Mouse (Mus musculus) hindbrain, embryonic 15.5 days (tissue): Measurements from ENCODE around the gene Gtf2h4. TPM values are rescaled to one million over a fixed set of nuclear protein-coding genes. Genes with fewer than 3 reads are reported as not detected.
A peak's percentile ranks its signal among the peaks of the same experiment; 100 is the strongest.

ENCODE experiments used
- ATAC-seq: fragments of 200-750 bp; cut with Nextera tagmentation; 2 replicates; pipeline ENCODE4 v1.8.0; 2017; ENCODE audit warnings: low read depth, moderate number of reproducible peaks, moderate TSS enrichment; ENCODE audit not compliant: low FRiP score
- H3K27ac ChIP-seq: fragments of 300-500 bp; sonication (generic); replicated peaks from 2 replicates; pipeline ENCODE4 v1.5.1; 2015; ENCODE audit warnings: mild to moderate bottlenecking, inconsistent platforms
- H3K27me3 ChIP-seq: fragments of 300-500 bp; sonication (generic); 2 replicates; pipeline ENCODE4 v1.6.1; 2015; ENCODE audit warnings: control low read depth, inconsistent platforms
- H3K36me3 ChIP-seq: fragments of 300-500 bp; sonication (generic); 2 replicates; pipeline ENCODE4 v1.6.1; 2015; ENCODE audit warnings: control low read depth, inconsistent platforms
- H3K4me1 ChIP-seq: fragments of 300-500 bp; sonication (generic); replicated peaks from 2 replicates; pipeline ENCODE4 v1.6.1; 2015; ENCODE audit warnings: control low read depth, inconsistent platforms
- H3K4me2 ChIP-seq: fragments of 300-500 bp; sonication (generic); 2 replicates; pipeline ENCODE4 v1.6.1; 2015; ENCODE audit warnings: moderate library complexity, mild to moderate bottlenecking, inconsistent platforms
- H3K4me3 ChIP-seq: fragments of 300-500 bp; sonication (generic); 2 replicates; pipeline ENCODE4 v1.5.1; 2015; ENCODE audit warnings: mild to moderate bottlenecking, inconsistent platforms
- H3K9ac ChIP-seq: fragments of 300-500 bp; sonication (generic); 2 replicates; pipeline ENCODE4 v1.6.1; 2015; ENCODE audit warnings: inconsistent platforms
- H3K9me3 ChIP-seq: fragments of 300-500 bp; sonication (generic); 2 replicates; pipeline ENCODE4 v1.6.1; 2016; ENCODE audit warnings: control low read depth, inconsistent platforms
- WGBS: fragments of 180-500 bp; shearing (Covaris S2); methylation state at CpG from one replicate; pipeline ENCODE4 v1.1.7; 2015; 5-methylcytosine and 5-hydroxymethylcytosine counted together
- polyA plus RNA-seq: library from polyadenylated mRNA; unstranded; fragments of >200 nt; fragmentation: Nextera tagmentation; extraction: Ambion mirVana; gene quantifications from 2 replicates; pipeline ENCODE4 v1.2.1, GENCODE M21; 2015

The Gtf2h4 gene
- polyA plus RNA-seq, 1 experiment from 2014 or later, result 23.7 TPM

DNA sequence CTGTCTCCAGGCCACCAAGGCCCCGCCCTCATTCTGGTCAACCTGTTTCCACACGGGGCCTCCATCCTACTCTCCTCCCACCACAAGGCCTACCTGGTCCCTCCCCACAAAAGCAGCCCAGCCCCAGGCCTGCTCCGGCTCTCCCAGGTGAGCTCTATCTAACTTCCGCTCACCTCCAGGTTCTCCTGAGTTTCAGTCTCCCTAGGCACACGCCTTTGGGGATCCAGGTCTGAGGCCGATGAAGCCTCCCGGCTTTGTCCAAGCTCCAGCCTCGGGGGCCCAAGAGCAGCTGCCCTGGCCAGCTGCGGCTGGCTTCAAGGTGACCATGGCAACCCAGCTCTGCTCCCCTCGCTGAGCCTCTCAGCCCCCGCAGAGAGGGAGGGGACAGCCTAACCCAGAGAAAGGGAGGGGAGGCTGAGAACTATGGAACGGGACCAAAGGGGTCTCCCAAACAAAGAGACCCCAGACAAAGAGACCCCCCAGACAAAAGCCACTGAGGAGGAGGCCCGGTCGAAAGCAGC is 30.3 kb upstream of the Gtf2h4 start:
- Histone ChIP-seq H3K27me3 (no peaks in the 10 kb centered on the region), H3K27ac (peak overlapping the region; percentile 94), H3K9me3 (no peaks in the 10 kb centered on the region), H3K4me2 (peak overlapping the region; percentile 86), H3K36me3 (no peaks in the 10 kb centered on the region), H3K9ac (peak overlapping the region; percentile 67), H3K4me3 (peak overlapping the region; percentile 45), H3K4me1 (peaks cover 45% of the 10 kb centered on the region)
- ATAC-seq, result peak; percentile 52
- WGBS, result 5% methylated on average over 14 of the region's 14 CpGs

DNA sequence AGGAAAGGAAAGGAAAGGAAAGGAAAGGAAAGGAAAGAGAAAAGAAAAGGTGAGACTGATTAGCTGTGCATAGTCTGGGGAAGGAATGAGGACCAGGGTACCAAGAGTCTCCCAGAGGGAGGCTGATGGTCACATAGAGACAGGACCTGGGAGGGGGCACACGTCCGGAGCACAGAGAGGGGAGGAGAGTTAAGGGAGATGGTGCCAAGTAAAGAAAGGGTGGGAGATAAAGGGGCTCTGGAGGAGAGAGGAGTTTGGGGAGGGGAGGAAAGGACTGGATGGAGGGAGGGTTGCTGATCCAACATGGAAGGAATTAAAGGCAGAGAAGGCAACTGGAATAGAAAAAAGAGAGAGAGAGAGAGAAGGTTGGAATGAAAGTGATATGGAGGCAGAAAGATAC is 29.5 kb upstream of the Gtf2h4 start:
- Histone ChIP-seq H3K4me3 (peak overlapping the region; percentile 52), H3K9ac (peak overlapping the region; percentile 74), H3K36me3 (no peaks in the 10 kb centered on the region), H3K27me3 (no peaks in the 10 kb centered on the region), H3K4me2 (peak overlapping the region; percentile 86), H3K9me3 (no peaks in the 10 kb centered on the region), H3K27ac (peak overlapping the region; percentile 93), H3K4me1 (peaks cover 52% of the 10 kb centered on the region)
- 4% methylated on average over 2 of the region's 2 CpGs for WGBS
- ATAC-seq, result no peak

DNA sequence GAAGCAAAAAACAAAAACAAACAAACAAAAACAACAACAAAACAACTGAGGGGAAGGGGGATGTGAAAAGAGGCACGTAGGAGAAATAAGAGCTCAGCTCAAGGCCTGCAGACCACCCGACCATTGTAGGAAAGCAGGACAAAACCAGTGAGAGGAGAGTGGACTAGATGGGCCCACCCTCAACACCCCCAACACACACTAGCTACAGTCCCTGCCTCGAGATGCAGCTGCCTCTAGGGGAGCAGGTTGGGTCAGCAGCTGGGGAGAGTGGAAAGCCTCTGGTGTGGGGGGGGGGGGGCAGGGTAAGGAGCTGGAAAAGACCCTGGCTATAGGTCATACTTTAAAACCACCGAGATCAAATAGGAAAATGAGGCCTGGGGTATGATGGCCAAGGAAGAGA is 29.1 kb upstream of the Gtf2h4 start:
- Histone ChIP-seq H3K9me3 (no peaks in the 10 kb centered on the region), H3K27ac (peak overlapping the region; percentile 93), H3K4me3 (peak overlapping the region; percentile 52), H3K27me3 (no peaks in the 10 kb centered on the region), H3K36me3 (no peaks in the 10 kb centered on the region), H3K4me1 (peaks cover 57% of the 10 kb centered on the region), H3K4me2 (peak overlapping the region; percentile 86), H3K9ac (peak overlapping the region; percentile 74)
- 6% methylated on average over 4 of the region's 4 CpGs for WGBS
- no peak for ATAC-seq

DNA sequence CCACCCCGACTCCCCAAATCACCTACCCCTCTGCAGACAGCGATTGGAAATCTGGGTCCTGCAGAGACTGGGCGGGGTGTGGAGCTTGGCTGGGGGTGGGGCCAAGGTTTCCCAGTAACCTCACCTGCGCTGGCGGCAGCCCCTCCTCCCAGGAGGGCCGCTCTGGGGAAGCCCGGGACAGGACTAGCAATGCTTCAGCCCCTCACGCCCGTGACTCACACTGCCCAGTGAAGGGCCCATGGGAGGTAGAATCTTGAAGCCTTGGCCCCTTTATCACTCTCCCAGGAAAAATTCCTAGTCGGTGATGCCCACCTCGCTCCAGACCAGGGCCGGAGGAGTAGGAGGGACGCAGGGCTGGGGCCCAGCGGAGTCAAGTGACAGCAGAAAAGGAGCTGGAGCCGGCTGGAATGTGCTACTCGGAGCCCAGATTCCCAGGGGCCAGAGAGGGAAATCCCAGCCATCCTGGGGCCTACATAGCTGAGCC is 28.5 kb upstream of the Gtf2h4 start:
- peak overlapping the region; percentile 93 for H3K27ac ChIP-seq
- 3% methylated on average over 16 of the region's 16 CpGs for WGBS
- peak overlapping the region; percentile 86 for H3K4me2 ChIP-seq
- peak overlapping the region; percentile 52 for H3K4me3 ChIP-seq
- H3K9ac ChIP-seq, result peak overlapping the region; percentile 74
- H3K27me3 ChIP-seq, result no peaks in the 10 kb centered on the region
- no peaks in the 10 kb centered on the region for H3K36me3 ChIP-seq
- peaks cover 63% of the 10 kb centered on the region for H3K4me1 ChIP-seq
- H3K9me3 ChIP-seq, result no peaks in the 10 kb centered on the region
- ATAC-seq, result no peak

DNA sequence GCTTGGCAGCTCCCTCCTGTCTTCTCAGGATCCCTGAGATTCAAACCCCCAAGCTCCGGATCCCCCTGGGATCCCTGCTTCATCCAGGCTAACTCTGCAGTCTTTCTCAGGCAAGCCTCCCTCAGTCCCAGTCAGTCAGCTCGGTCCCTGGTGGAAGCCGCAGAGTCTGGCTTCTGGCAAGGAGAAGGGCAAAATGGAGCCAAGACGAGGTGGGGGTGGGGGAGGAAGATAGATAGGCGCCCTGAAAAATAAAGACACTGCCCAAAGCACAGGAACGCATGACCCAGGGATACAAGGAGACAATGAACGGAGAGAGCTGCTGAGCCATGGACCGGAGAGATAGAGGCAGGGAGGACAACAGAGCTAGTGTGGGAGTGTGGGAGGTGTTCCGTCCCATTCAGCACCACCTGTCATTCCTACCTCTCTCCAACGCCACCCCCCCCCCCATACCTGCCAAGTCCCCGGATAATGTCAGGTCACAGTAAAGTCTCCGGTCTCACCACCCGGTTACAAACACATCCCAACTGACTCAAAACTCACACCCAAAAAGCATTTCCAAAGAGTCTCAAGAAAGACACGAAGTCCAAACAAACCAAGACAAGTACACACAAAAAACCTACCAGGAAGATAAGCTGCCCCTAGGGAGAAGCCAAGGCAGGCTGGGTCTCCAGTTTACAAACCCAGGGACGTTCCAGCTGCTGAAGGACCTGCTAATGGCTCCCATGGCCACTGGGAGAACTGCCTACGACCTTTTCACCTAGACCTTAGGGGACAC is 27.9 kb upstream of the Gtf2h4 start:
- H3K9ac ChIP-seq, result peak overlapping the region; percentile 74
- under 1% methylated on average over 15 of the region's 16 CpGs for WGBS
- ATAC-seq, result no peak
- H3K4me2 ChIP-seq, result peak overlapping the region; percentile 86
- no peaks in the 10 kb centered on the region for H3K27me3 ChIP-seq
- peaks cover 69% of the 10 kb centered on the region for H3K4me1 ChIP-seq
- H3K4me3 ChIP-seq, result peak overlapping the region; percentile 52
- peak overlapping the region; percentile 93 for H3K27ac ChIP-seq
- H3K9me3 ChIP-seq, result no peaks in the 10 kb centered on the region
- no peaks in the 10 kb centered on the region for H3K36me3 ChIP-seq

DNA sequence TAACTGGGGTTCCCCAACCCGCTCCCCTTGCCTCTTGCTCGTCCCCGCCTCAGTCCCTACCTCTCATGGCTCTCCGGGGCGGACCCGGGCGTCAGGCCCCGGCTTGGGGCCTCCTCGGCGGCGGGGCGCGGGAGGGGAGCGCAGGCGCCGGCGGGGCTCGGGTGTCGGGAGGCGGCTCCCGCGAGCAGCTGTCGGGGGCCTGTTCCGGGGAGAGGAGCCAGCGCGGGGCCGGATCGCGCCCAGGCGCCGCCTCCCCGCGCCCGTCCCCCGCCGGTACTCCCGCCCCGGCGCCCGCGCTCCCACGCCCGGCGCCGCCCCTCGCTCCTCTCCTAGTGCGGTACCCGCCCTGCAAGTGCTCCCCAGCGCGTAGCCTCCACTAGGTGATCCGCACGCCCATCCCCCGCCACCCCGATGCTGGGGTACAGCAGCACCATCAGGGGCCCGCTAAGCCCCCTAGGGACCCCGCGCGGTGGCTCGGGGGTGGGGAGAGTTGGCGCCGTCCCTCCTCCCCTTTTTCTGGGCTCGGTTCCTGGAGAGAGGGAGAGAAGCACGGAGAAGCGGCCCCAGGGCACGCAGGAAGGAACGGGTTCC is 26.9 kb upstream of the Gtf2h4 start:
- 1% methylated on average over 46 of the region's 66 CpGs for WGBS
- Histone ChIP-seq H3K27ac (peak overlapping the region; percentile 93), H3K4me3 (peak overlapping the region; percentile 52), H3K36me3 (peaks cover 2% of the 10 kb centered on the region; the same call in 1 of the 2 replicates), H3K9me3 (no peaks in the 10 kb centered on the region), H3K4me1 (peaks cover 69% of the 10 kb centered on the region), H3K27me3 (no peaks in the 10 kb centered on the region), H3K9ac (peak overlapping the region; percentile 74), H3K4me2 (peak overlapping the region; percentile 86)
- peak; percentile 59 for ATAC-seq

DNA sequence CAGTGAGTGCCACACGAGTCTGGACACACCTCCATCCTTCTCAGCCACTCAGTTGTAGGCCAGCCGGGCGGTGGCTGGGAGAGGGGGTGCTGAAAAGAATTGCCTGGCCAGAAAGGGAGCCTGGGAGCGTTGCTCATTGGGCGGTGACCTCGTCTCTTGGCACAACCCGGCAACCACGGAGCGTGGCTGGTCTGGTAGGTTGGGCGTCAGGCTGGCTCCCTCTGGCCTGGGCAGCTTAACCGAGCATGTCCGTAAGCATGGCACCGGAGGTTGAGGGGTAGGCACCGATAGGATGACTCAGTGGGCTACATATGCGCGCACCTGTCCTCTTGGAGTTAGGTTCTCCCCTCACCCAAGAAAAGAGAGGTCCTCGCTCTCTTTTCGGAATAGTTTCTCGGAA is 26.4 kb upstream of the Gtf2h4 start:
- H3K4me1 ChIP-seq, result peaks cover 68% of the 10 kb centered on the region
- H3K4me3 ChIP-seq, result peak overlapping the region; percentile 52
- no peaks in the 10 kb centered on the region for H3K27me3 ChIP-seq
- H3K36me3 ChIP-seq, result peaks cover 7% of the 10 kb centered on the region; the same call in 1 of the 2 replicates
- peak overlapping the region; percentile 93 for H3K27ac ChIP-seq
- H3K4me2 ChIP-seq, result peak overlapping the region; percentile 86
- peak overlapping the region; percentile 74 for H3K9ac ChIP-seq
- WGBS, result 1% methylated on average over 19 of the region's 19 CpGs
- peak; percentile 21 for ATAC-seq
- no peaks in the 10 kb centered on the region for H3K9me3 ChIP-seq

DNA sequence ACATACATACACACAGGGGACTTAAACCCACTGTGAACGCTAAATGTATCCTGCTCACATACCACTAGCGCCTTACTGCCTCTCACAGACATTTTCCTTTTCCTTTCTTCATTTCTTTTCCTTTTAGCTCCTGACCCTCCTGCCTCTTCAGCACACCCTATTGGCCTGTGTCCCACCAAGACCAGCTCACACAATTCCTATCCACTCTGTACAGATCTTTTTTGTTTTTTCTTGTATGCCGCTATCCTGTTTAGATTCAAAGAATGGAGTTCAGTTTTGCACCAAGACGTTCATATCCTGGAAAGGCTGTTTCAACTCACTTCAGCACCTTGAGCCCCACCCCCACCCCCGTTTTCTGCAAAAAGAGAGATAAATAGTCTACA is 25.0 kb upstream of the Gtf2h4 start:
- Histone ChIP-seq H3K4me2 (peak overlapping the region; percentile 86), H3K36me3 (peaks cover 11% of the 10 kb centered on the region), H3K27me3 (no peaks in the 10 kb centered on the region), H3K4me1 (peaks cover 54% of the 10 kb centered on the region), H3K9me3 (no peaks in the 10 kb centered on the region), H3K4me3 (peak overlapping the region; percentile 44), H3K27ac (peak overlapping the region; percentile 93), H3K9ac (peak overlapping the region; percentile 63)
- no peak for ATAC-seq
- 13% methylated on average over 5 of the region's 5 CpGs for WGBS

DNA sequence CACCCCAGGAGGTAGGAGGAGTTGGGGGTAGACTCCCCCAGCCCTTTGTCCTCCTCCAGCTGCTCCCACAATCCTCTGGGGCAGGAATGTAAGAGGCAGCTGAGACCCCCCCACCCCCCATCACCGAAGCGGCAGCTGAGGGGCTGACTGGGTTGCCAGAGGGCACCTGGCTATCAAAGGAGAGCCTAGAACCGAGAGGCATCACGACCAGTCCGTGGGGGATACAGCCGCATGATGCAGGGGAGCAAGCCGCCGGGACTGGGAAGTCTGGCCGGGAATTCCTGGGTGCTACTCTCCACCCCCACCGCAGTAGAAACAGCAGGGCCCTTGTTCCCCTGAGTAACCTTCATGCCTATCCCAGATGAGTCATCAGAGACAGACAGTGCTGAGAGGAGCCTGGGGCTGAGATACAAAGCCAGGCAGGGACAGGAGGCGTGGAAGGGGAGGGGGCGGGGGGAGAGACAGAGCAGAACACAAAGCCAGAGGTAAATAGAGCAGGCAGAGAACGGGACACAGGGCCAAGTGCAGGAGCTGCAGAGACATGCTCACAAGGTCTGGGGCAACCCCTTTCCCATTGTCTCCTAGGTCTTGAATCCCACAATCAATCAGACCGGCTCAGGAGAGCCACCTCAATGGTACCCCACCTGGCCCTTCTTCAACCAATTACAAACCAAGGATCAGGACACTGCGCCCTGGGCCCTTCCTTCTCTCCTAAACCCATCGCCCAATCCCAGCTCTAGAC is 24.4 kb upstream of the Gtf2h4 start:
- Histone ChIP-seq H3K9me3 (no peaks in the 10 kb centered on the region), H3K4me2 (peak overlapping the region; percentile 86), H3K27me3 (no peaks in the 10 kb centered on the region), H3K36me3 (peaks cover 16% of the 10 kb centered on the region), H3K27ac (peak overlapping the region; percentile 93), H3K4me1 (peaks cover 54% of the 10 kb centered on the region), H3K4me3 (peak overlapping the region; percentile 44), H3K9ac (peak overlapping the region; percentile 63)
- WGBS, result 1% methylated on average over 16 of the region's 16 CpGs
- ATAC-seq, result peak; percentile 63

DNA sequence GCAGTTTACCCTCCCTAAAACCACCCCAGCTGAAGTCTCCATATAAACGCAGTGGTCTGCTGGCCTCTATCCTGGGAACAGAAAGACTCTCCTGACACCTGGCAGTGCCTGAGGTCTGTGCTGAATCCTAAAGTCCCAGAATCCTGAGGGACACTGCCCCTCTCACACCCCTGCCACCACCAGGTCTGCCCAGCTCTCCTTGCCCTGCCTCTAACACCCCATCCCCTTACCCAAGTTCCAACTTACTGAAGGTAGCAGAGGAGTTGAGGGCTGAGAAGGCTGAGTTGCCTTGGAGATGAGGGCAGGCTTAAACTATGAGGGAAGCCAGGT is 23.9 kb upstream of the Gtf2h4 start:
- Histone ChIP-seq H3K4me1 (peaks cover 50% of the 10 kb centered on the region), H3K4me3 (peak overlapping the region; percentile 44), H3K27me3 (no peaks in the 10 kb centered on the region), H3K36me3 (peaks cover 20% of the 10 kb centered on the region), H3K27ac (peak overlapping the region; percentile 93), H3K4me2 (peak overlapping the region; percentile 86), H3K9ac (peak overlapping the region; percentile 63), H3K9me3 (no peaks in the 10 kb centered on the region)
- ATAC-seq, result no peak; the same call in 1 of the 2 replicates
- 10% methylated on average over 1 of the region's 1 CpGs for WGBS

DNA sequence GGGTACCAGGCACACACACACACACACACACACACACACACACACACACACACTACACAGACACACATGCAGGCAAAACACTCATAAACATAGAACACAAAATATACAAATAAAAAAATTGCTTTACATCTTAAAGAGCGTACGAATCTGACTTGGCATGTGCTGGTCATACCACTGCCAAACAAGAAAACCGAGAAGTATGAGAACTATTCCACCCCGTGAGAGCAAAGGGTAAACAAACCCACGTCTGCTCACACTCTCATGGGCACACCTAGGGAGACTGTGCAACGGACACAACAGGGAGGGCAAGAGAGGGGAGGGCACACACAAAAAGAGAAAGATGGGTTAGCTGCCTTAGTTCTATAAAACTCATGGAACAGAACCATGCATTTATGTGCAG is 23.2 kb upstream of the Gtf2h4 start:
- whole genome bisulfite sequencing, result 45% methylated on average over 6 of the region's 6 CpGs

More for the DNA sequence above, 23.2 kb upstream of the Gtf2h4 start:
- H3K27me3 ChIP-seq, result no peaks in the 10 kb centered on the region
- no peak for ATAC-seq
- peaks cover 43% of the 10 kb centered on the region for H3K4me1 ChIP-seq
- peak overlapping the region; percentile 93; the same call in 1 of the 2 replicates for H3K27ac ChIP-seq
- H3K4me3 ChIP-seq, result peak overlapping the region; percentile 44
- 0 out of 2 replicates have a peak overlapping the region, but pooled peaks have one; percentile 63 for H3K9ac ChIP-seq
- H3K36me3 ChIP-seq, result peaks cover 28% of the 10 kb centered on the region
- H3K4me2 ChIP-seq, result peak overlapping the region; percentile 86
- no peaks in the 10 kb centered on the region for H3K9me3 ChIP-seq
